In genomic region chr2:155604560-155605235, GRCm38 (mm10) we compare ENCODE assay signal across 13 mouse cellular contexts. TPM values are rescaled to one million over a fixed set of nuclear protein-coding genes. Genes with fewer than 3 reads are reported as not detected.
DNase-seq lines count a peak whose midpoint lies in the region; ATAC-seq and TF ChIP-seq lines count a peak whose summit lies in the region.
"Had no signal": no experiment of that assay in that cellular context is flagged by ENCODE, and none has a peak within 500 bp of the region (broad histone marks: within the 10 kb centered on the region; RNA-seq: fewer than 3 reads in every experiment).

No protein-coding gene starts in this region.

- no peak for TF ChIP-seq POLR2A in cerebellum, adult 2 months (IDR thresholded peaks at IDR 0.05; ENCODE audit: borderline replicate concordance, insufficient read depth, low read length)

- no peak for TF ChIP-seq CTCF in cerebellum, adult 2 months (IDR thresholded peaks at IDR 0.05; ENCODE audit: borderline replicate concordance, insufficient read depth, low read depth, low read length)

- no peak for DNase-seq in heart, postnatal 14 days
- peak; percentile 17 for DNase-seq in MEL-GATA-1-ER (ENCODE audit: extremely low read depth, low read depth)
- no peak for DNase-seq in spleen, adult 18-20 months
- DNase-seq in neural tube, embryonic 10.5 days (ENCODE audit: extremely low spot score, low spot score), result no peak
- DNase-seq in cerebellum, adult 2 months, result no peak
- DNase-seq: forebrain, postnatal 0 days; lung, postnatal 10 days had no signal

- H3K4me2 ChIP-seq in heart, embryonic 15.5 days, result peak overlapping the region; percentile 44
- H3K4me2 ChIP-seq in liver, embryonic 16.5 days (ENCODE audit: low read depth, low read length), result peak overlapping the region; percentile 82

- H3K4me3 ChIP-seq in heart, embryonic 15.5 days, result no peak overlapping the region
- peak overlapping the region; percentile 51 for H3K4me3 ChIP-seq in liver, embryonic 16.5 days (ENCODE audit: low read depth, low read length)
- H3K4me3 ChIP-seq in cerebellum, adult 2 months (replicated peaks; ENCODE audit: insufficient read depth, low read depth, low read length), result no peak overlapping the region
- H3K4me3 ChIP-seq: hindbrain, embryonic 10.5 days had no signal

- H3K36me3 ChIP-seq in heart, embryonic 15.5 days, result no peaks in the 10 kb centered on the region
- no peaks in the 10 kb centered on the region for H3K36me3 ChIP-seq in liver, embryonic 16.5 days (ENCODE audit: control insufficient read depth, insufficient read depth)
- H3K36me3 ChIP-seq: hindbrain, embryonic 10.5 days had no signal

- H3K4me1 ChIP-seq in heart, embryonic 15.5 days (replicated peaks), result peaks cover 31% of the 10 kb centered on the region
- peaks cover 47% of the 10 kb centered on the region for H3K4me1 ChIP-seq in liver, embryonic 16.5 days (ENCODE audit: control insufficient read depth, low read depth, low read length)
- peaks cover 10% of the 10 kb centered on the region; the same call in 1 of the 2 replicates for H3K4me1 ChIP-seq in cerebellum, adult 2 months (ENCODE audit: control insufficient read depth, insufficient read depth, low read length)

- WGBS in heart, embryonic 15.5 days, result 26% methylated on average over 10 of the region's 10 CpGs
- WGBS in liver, embryonic 16.5 days (ENCODE audit: insufficient replicate concordance), result 17% methylated on average over 10 of the region's 10 CpGs
- 72% methylated on average over 10 of the region's 10 CpGs for WGBS in cerebellum, adult 2 months

- H3K27ac ChIP-seq in heart, embryonic 15.5 days, result peak overlapping the region; percentile 92
- peak overlapping the region; percentile 95 for H3K27ac ChIP-seq in liver, embryonic 16.5 days (ENCODE audit: low read length)
- no peak overlapping the region for H3K27ac ChIP-seq in cerebellum, adult 2 months (ENCODE audit: insufficient read depth, low read length)
- H3K27ac ChIP-seq: hindbrain, embryonic 10.5 days had no signal

- intact Hi-C loops in heart, postnatal 14 days (cut with DNase I), result no loop called here

- no peaks in the 10 kb centered on the region for H3K27me3 ChIP-seq in heart, embryonic 15.5 days
- no peaks in the 10 kb centered on the region for H3K27me3 ChIP-seq in liver, embryonic 16.5 days (ENCODE audit: control insufficient read depth, insufficient read depth, low read depth, low read length)
- no peaks in the 10 kb centered on the region for H3K27me3 ChIP-seq in cerebellum, adult 2 months (ENCODE audit: control insufficient read depth, insufficient read depth, low read length)

- no peaks in the 10 kb centered on the region for H3K9me3 ChIP-seq in heart, embryonic 15.5 days (replicated peaks)
- H3K9me3 ChIP-seq in liver, embryonic 16.5 days (replicated peaks; ENCODE audit: control insufficient read depth, low read length), result no peaks in the 10 kb centered on the region
- H3K9me3 ChIP-seq: hindbrain, embryonic 10.5 days had no signal

- peak; percentile 49; the same call in 1 of the 2 replicates for ATAC-seq in heart, embryonic 15.5 days (replicated peaks; ENCODE audit: insufficient number of reproducible peaks, insufficient read depth, low FRiP score, low read depth)
- peak; percentile 83 for ATAC-seq in erythroblast, adult 5-6 weeks (replicated peaks; ENCODE audit: low FRiP score, poor library complexity, severe bottlenecking)
- peak; percentile 97 for ATAC-seq in liver, embryonic 16.5 days (ENCODE audit: low read depth)
- ATAC-seq: activated CD4-positive, CD25-positive, alpha-beta regulatory T cell, adult 4 months; CD4-positive, CD25-positive, alpha-beta regulatory T cell, adult 4 months; forebrain, postnatal 0 days had no signal

- H3K9ac ChIP-seq in heart, embryonic 15.5 days, result no peak overlapping the region
- H3K9ac ChIP-seq in liver, embryonic 16.5 days (ENCODE audit: low read depth, low read length), result peak overlapping the region; percentile 69
- H3K9ac ChIP-seq: forebrain, postnatal 0 days had no signal

RNA-seq across cellular contexts. Expression of gene Myh7b, which starts 6.3 kb away (rescaled TPM):
- polyA plus RNA-seq in heart, embryonic 15.5 days (2015; fragmentation: Nextera tagmentation; extraction: Ambion mirVana), result 21.1 and 21.8 TPM in 2 replicates
- 10 to 100 TPM; 31.7 to 37.8 TPM for total RNA-seq in heart, postnatal 14 days (2021)
- not detected in 2 replicates for total RNA-seq in erythroblast, adult 5-6 weeks (2015; ENCODE audit: low replicate concordance)
- 0.14 TPM in 1 of 2 replicates, not detected in the other for total RNA-seq in erythroblast, adult 5-6 weeks (2017; ENCODE audit: low replicate concordance)
- 0.94 and 1.7 TPM in 2 replicates for polyA plus RNA-seq in liver, embryonic 16.5 days (2015; fragmentation: Nextera tagmentation; extraction: Ambion mirVana)
- polyA plus RNA-seq in cerebellum, adult 2 months (2012; rRNA removed), result 17.6 and 20.8 TPM in 2 replicates
- polyA plus RNA-seq: activated CD4-positive, CD25-positive, alpha-beta regulatory T cell, adult 4 months; CD4-positive, CD25-positive, alpha-beta regulatory T cell, adult 4 months had no signal

RNA-seq across cellular contexts. Expression of gene Gss, which starts 12.1 kb away (rescaled TPM):
- 20.0 and 26.9 TPM in 2 replicates for polyA plus RNA-seq in heart, embryonic 15.5 days (2015; fragmentation: Nextera tagmentation; extraction: Ambion mirVana)
- 10 to 100 TPM; 14.5 to 15.9 TPM for total RNA-seq in heart, postnatal 14 days (2021)
- total RNA-seq in erythroblast, adult 5-6 weeks (2015; ENCODE audit: low replicate concordance), result 6.5 and 7.1 TPM in 2 replicates
- 3.6 and 8.5 TPM in 2 replicates for total RNA-seq in erythroblast, adult 5-6 weeks (2017; ENCODE audit: low replicate concordance)
- 77.8 and 81.1 TPM in 2 replicates for polyA plus RNA-seq in liver, embryonic 16.5 days (2015; fragmentation: Nextera tagmentation; extraction: Ambion mirVana)
- polyA plus RNA-seq in cerebellum, adult 2 months (2012; rRNA removed), result 25.7 and 26.5 TPM in 2 replicates
